Mouse (Mus musculus) hindbrain, embryonic 16.5 days (tissue): ENCODE measurements around the gene Dlgap1. TPM values are rescaled to one million over a fixed set of nuclear protein-coding genes. Genes with fewer than 3 reads are reported as not detected.

Experiments used
- ATAC-seq: fragments of 200-750 bp; cut with Nextera tagmentation; 2 replicates; pipeline ENCODE4 v1.8.0; 2017; ENCODE audit warnings: moderate TSS enrichment, moderate library complexity
- H3K27ac ChIP-seq: fragments of 300-500 bp; sonication (generic); 2 replicates; pipeline ENCODE4 v1.5.1; 2014; ENCODE audit warnings: low read depth, mild to moderate bottlenecking, control low read depth, low read length, moderate library complexity
- H3K27me3 ChIP-seq: fragments of 300-500 bp; sonication (generic); replicated peaks from 2 replicates; pipeline ENCODE4 v1.6.1; 2014; ENCODE audit warnings: low read length; ENCODE audit not compliant: control insufficient read depth, insufficient read depth
- H3K36me3 ChIP-seq: fragments of 300-500 bp; sonication (generic); 2 replicates; pipeline ENCODE4 v1.6.1; 2014; ENCODE audit warnings: mild to moderate bottlenecking, low read length, moderate library complexity, mixed read lengths; ENCODE audit not compliant: control insufficient read depth, insufficient read depth
- H3K4me1 ChIP-seq: fragments of 300-500 bp; sonication (generic); 2 replicates; pipeline ENCODE4 v1.6.1; 2014; ENCODE audit warnings: low read depth, low read length; ENCODE audit not compliant: control insufficient read depth, insufficient read depth
- H3K4me2 ChIP-seq: fragments of 300-500 bp; sonication (generic); 2 replicates; pipeline ENCODE4 v1.6.1; 2014; ENCODE audit warnings: mild to moderate bottlenecking, low read length, control low read depth, moderate library complexity
- H3K4me3 ChIP-seq: fragments of 300-500 bp; sonication (generic); 2 replicates; pipeline ENCODE4 v1.5.1; 2014; ENCODE audit warnings: mild to moderate bottlenecking, low read length, control low read depth, moderate library complexity
- H3K9ac ChIP-seq: fragments of 300-500 bp; sonication (generic); 2 replicates; pipeline ENCODE4 v1.6.1; 2014; ENCODE audit warnings: low read depth, mild to moderate bottlenecking, control low read depth, low read length, moderate library complexity
- H3K9me3 ChIP-seq: fragments of 300-500 bp; sonication (generic); 2 replicates; pipeline ENCODE4 v1.6.1; 2014; ENCODE audit warnings: mild to moderate bottlenecking, low read length, moderate library complexity; ENCODE audit not compliant: control insufficient read depth
- WGBS: fragments of 180-500 bp; shearing (Covaris S2); extraction: QIAGEN DNeasy Blood & Tissue Kit; methylation state at CpG from one replicate; pipeline ENCODE4 v1.1.7; 2014; 5-methylcytosine and 5-hydroxymethylcytosine counted together
- polyA plus RNA-seq: library from polyadenylated mRNA; unstranded; fragments of >200 nt; fragmentation: Nextera tagmentation; extraction: Ambion mirVana; gene quantifications from 2 replicates; pipeline ENCODE4 v1.2.1, GENCODE M21; 2015

The Dlgap1 gene
- polyA plus RNA-seq, 1 experiment from 2014 or later: 39.5 TPM

- H3K27me3 ChIP-seq: no peaks in the 10 kb centered on the region
- no peak overlapping the region for H3K4me2 ChIP-seq
- no peaks in the 10 kb centered on the region for H3K4me1 ChIP-seq
- no peak overlapping the region; the same call in 1 of the 2 replicates for H3K27ac ChIP-seq
- H3K9me3 ChIP-seq: no peaks in the 10 kb centered on the region
- H3K9ac ChIP-seq: no peak overlapping the region; the same call in 1 of the 2 replicates
- no peaks in the 10 kb centered on the region for H3K36me3 ChIP-seq
- H3K4me3 ChIP-seq: no peak overlapping the region
- ATAC-seq: peak; percentile 81
- 59% methylated on average over 6 of the region's 6 CpGs for WGBS
These were observed 373.0 kb downstream of the Dlgap1 start for GRCm38 (mm10) chr17:70341920-70342319.

DNA sequence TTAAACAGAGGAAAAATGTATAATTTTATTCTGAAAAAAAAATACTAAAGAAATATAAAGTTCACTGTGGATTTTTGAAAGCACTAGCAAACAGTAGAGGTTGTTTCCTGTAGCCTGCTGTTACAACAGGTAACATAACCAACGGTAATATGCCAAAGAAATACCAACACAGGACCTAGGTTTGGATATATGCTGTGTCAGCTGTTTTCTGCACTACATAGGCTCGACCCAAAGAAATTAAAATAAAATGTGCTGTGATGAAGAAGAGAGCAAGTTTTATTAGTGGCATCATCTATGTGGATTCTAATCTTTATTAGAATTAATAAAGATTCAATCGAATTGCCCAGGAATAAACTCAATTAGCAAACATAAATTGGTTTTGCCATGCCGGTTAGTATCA, 378.5 kb downstream of the Dlgap1 start:
- no peak overlapping the region for H3K9ac ChIP-seq
- no peaks in the 10 kb centered on the region for H3K36me3 ChIP-seq
- no peak overlapping the region for H3K4me2 ChIP-seq
- 80% methylated on average over 4 of the region's 4 CpGs for WGBS
- no peaks in the 10 kb centered on the region for H3K9me3 ChIP-seq
- no peak for ATAC-seq
- no peaks in the 10 kb centered on the region for H3K27me3 ChIP-seq
- H3K27ac ChIP-seq: no peak overlapping the region
- no peak overlapping the region for H3K4me3 ChIP-seq
- H3K4me1 ChIP-seq: no peaks in the 10 kb centered on the region

DNA sequence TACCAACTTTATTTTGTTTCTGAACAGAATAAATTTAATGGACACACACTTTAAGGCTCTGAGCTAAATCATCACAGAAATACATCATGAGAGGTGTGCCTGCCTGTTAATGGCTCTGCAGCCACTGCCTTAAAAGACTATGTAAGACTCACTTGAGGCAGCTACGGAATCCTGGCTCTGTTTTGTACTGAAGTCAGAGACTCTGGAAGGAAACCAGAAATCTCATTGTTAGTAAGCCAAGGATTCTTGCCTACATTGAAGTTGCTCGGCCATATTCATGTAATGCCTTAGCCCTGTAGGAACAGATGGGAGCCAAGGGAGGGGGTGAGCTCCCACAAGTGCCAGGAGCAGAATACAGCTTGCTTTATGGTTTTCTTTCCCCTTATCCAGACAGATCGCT, 394.7 kb downstream of the Dlgap1 start:
- no peak overlapping the region for H3K4me2 ChIP-seq
- H3K36me3 ChIP-seq: no peaks in the 10 kb centered on the region
- no peak overlapping the region for H3K4me3 ChIP-seq
- H3K9me3 ChIP-seq: no peaks in the 10 kb centered on the region
- H3K27ac ChIP-seq: peak overlapping the region; percentile 6
- H3K27me3 ChIP-seq: no peaks in the 10 kb centered on the region
- ATAC-seq: peak; percentile 93
- no peak overlapping the region for H3K9ac ChIP-seq
- no peaks in the 10 kb centered on the region for H3K4me1 ChIP-seq
- WGBS: 48% methylated on average over 3 of the region's 3 CpGs

- peak; percentile 54; the same call in 1 of the 2 replicates for ATAC-seq
- Histone ChIP-seq H3K27me3 (no peaks in the 10 kb centered on the region), H3K9ac (no peak overlapping the region), H3K9me3 (no peaks in the 10 kb centered on the region), H3K36me3 (no peaks in the 10 kb centered on the region), H3K4me3 (no peak overlapping the region), H3K4me1 (no peaks in the 10 kb centered on the region), H3K27ac (peak overlapping the region; percentile 18), H3K4me2 (no peak overlapping the region)
- WGBS: 77% methylated on average over 1 of the region's 1 CpGs
These were observed 395.1 kb downstream of the Dlgap1 start for GRCm38 (mm10) chr17:70363971-70364370.

- Histone ChIP-seq H3K4me2 (no peak overlapping the region), H3K4me3 (no peak overlapping the region), H3K9me3 (no peaks in the 10 kb centered on the region), H3K27me3 (no peaks in the 10 kb centered on the region), H3K27ac (no peak overlapping the region), H3K4me1 (no peaks in the 10 kb centered on the region), H3K9ac (no peak overlapping the region), H3K36me3 (no peaks in the 10 kb centered on the region)
- WGBS: 75% methylated on average over 3 of the region's 3 CpGs
- ATAC-seq: no peak
These were observed 400.3 kb downstream of the Dlgap1 start for GRCm38 (mm10) chr17:70369124-70369523.

GRCm38 (mm10) chr17:70377020-70377419, 408.1 kb downstream of the Dlgap1 start:
- no peak overlapping the region for H3K4me3 ChIP-seq
- H3K4me1 ChIP-seq: no peaks in the 10 kb centered on the region
- H3K9me3 ChIP-seq: no peaks in the 10 kb centered on the region
- no peak overlapping the region for H3K4me2 ChIP-seq
- no peak overlapping the region for H3K27ac ChIP-seq
- ATAC-seq: no peak
- H3K27me3 ChIP-seq: no peaks in the 10 kb centered on the region
- 78% methylated on average over 4 of the region's 4 CpGs for WGBS
- H3K36me3 ChIP-seq: no peaks in the 10 kb centered on the region
- no peak overlapping the region for H3K9ac ChIP-seq

GRCm38 (mm10) chr17:70388447-70388846, 419.6 kb downstream of the Dlgap1 start:
- Histone ChIP-seq H3K9me3 (peaks cover 7% of the 10 kb centered on the region; the same call in 1 of the 2 replicates), H3K4me1 (no peaks in the 10 kb centered on the region)

DNA sequence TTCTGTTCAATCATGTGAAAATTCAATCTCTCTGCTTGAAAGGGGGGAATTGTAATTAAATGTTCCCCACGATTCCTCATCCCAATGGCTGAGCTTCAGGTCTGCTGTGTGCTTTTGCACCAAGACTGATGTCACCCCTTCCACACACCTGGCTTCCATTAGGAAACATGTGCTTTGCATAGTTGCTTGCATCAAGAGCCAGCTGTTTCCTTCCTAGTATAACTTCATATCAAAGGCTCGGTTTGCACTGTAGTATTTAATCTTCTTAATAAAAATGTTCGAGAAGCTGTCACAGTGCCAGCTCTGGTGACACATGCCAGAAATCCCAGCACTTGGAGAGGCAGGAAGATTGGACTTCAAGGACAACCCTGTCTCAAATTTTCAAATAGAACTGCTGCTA, 428.3 kb downstream of the Dlgap1 start:
- peak; percentile 70 for ATAC-seq
- Histone ChIP-seq H3K4me1 (peaks cover 7% of the 10 kb centered on the region; the same call in 1 of the 2 replicates), H3K4me3 (no peak overlapping the region), H3K9ac (no peak overlapping the region), H3K9me3 (peaks cover 5% of the 10 kb centered on the region; the same call in 1 of the 2 replicates), H3K27me3 (no peaks in the 10 kb centered on the region), H3K27ac (no peak overlapping the region), H3K4me2 (no peak overlapping the region), H3K36me3 (no peaks in the 10 kb centered on the region)
- WGBS: 23% methylated on average over 3 of the region's 3 CpGs

More at GRCm38 (mm10) chr17:70388447-70388846, 419.6 kb downstream of the Dlgap1 start:
- 78% methylated on average over 1 of the region's 1 CpGs for WGBS
- Histone ChIP-seq H3K27me3 (no peaks in the 10 kb centered on the region), H3K9ac (no peak overlapping the region), H3K36me3 (no peaks in the 10 kb centered on the region), H3K4me2 (no peak overlapping the region), H3K27ac (no peak overlapping the region), H3K4me3 (no peak overlapping the region)
- ATAC-seq: no peak

DNA sequence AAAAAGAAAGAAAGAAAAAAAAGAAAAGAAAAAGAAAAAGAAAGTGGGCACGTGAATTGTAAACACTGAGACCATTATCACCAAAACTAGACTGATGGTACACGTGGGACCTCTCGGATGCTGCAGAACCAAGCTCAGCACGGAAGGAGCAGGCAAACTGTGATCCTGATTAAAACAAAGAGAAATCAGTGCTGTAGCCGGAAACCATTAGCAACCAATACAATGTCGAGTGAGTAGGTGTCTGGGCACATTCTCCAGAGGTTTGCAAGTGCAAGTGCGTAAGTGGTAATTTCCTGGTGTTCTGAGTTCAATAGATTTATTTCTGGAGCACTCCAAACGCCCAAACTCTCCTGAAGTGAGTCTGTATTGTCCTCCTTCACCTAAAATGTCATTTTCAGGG, 428.8 kb downstream of the Dlgap1 start:
- Histone ChIP-seq H3K9ac (no peak overlapping the region), H3K4me1 (peaks cover 7% of the 10 kb centered on the region; the same call in 1 of the 2 replicates), H3K36me3 (no peaks in the 10 kb centered on the region), H3K27me3 (no peaks in the 10 kb centered on the region), H3K27ac (no peak overlapping the region), H3K9me3 (peaks cover 5% of the 10 kb centered on the region; the same call in 1 of the 2 replicates), H3K4me2 (no peak overlapping the region), H3K4me3 (no peak overlapping the region)
- WGBS: 36% methylated on average over 8 of the region's 8 CpGs
- ATAC-seq: 0 out of 2 replicates have a peak, but pooled peaks have one; percentile 60

- peaks cover 6% of the 10 kb centered on the region; the same call in 1 of the 2 replicates for H3K4me1 ChIP-seq
- no peak for ATAC-seq
- no peaks in the 10 kb centered on the region for H3K27me3 ChIP-seq
- H3K27ac ChIP-seq: no peak overlapping the region
- H3K4me2 ChIP-seq: no peak overlapping the region
- H3K4me3 ChIP-seq: no peak overlapping the region
- H3K9me3 ChIP-seq: no peaks in the 10 kb centered on the region
- H3K9ac ChIP-seq: no peak overlapping the region
- WGBS: 68% methylated on average over 2 of the region's 2 CpGs
- H3K36me3 ChIP-seq: no peaks in the 10 kb centered on the region
These were observed 433.0 kb downstream of the Dlgap1 start for GRCm38 (mm10) chr17:70401909-70402308.
